Mouse (Mus musculus) T-cell, adult 2 months (primary cell): ENCODE measurements around the gene Fmn2.

Experiments
- DNase-seq: peaks from one replicate; pipeline ENCODE4 v3.0.0; 2022; ENCODE audit warnings: low spot score

Fmn2 gene

GRCm38 (mm10) chr1:174826562-174826961, 324.9 kb downstream of the Fmn2 start:
- DNase-seq, result no peak

GRCm38 (mm10) chr1:174836861-174837260, 335.2 kb downstream of the Fmn2 start:
- DNase-seq, result no peak

GRCm38 (mm10) chr1:174844786-174845185, 343.2 kb downstream of the Fmn2 start:
- no peak for DNase-seq

GRCm38 (mm10) chr1:174856188-174856587, 354.6 kb downstream of the Fmn2 start:
- DNase-seq, result no peak

GRCm38 (mm10) chr1:174860407-174861118, 358.9 kb downstream of the Fmn2 start:
- no peak for DNase-seq
